Mouse (Mus musculus): ENCODE results near the gene Shc3. TPM values are rescaled to one million over a fixed set of nuclear protein-coding genes. Genes with fewer than 3 reads are reported as not detected.
A peak's percentile ranks its signal among the peaks of the same experiment; 100 is the strongest.

Gene Shc3
- total and polyA plus RNA-seq, 2 experiments from 2014 or later = 11.6 to 106 TPM

GRCm38 (mm10) chr13:51553343-51553742 lies 15.9 kb downstream of the Shc3 start:
- no peak for ATAC-seq
- no peak for TF ChIP-seq CTCF (IDR thresholded peaks at IDR 0.05; ENCODE audit: low read depth)
- no peak overlapping the region for H3K4me3 ChIP-seq (ENCODE audit: low read depth, low read length)
- WGBS = 81% methylated on average over 11 of the region's 11 CpGs
- H3K9me3 ChIP-seq (ENCODE audit: low read length) = no peaks in the 10 kb centered on the region
- H3K36me3 ChIP-seq (ENCODE audit: insufficient read depth) = no peaks in the 10 kb centered on the region
- H3K4me1 ChIP-seq (ENCODE audit: insufficient read depth) = no peaks in the 10 kb centered on the region
- H3K27me3 ChIP-seq (ENCODE audit: insufficient read depth, low read length) = no peaks in the 10 kb centered on the region
- no peak overlapping the region for H3K27ac ChIP-seq (ENCODE audit: low read depth, low read length)
- H3K9ac ChIP-seq = no peak overlapping the region
- no peak overlapping the region for H3K4me2 ChIP-seq (ENCODE audit: low read depth)
- no peak for DNase-seq

GRCm38 (mm10) chr13:51552233-51552632 lies 17.0 kb downstream of the Shc3 start:
- DNase-seq (no peak), ATAC-seq (no peak)
- Histone ChIP-seq H3K4me1 (ENCODE audit: insufficient read depth) (no peaks in the 10 kb centered on the region), H3K27ac (ENCODE audit: low read depth, low read length) (no peak overlapping the region), H3K36me3 (ENCODE audit: insufficient read depth) (no peaks in the 10 kb centered on the region), H3K9me3 (ENCODE audit: low read length) (no peaks in the 10 kb centered on the region), H3K4me3 (ENCODE audit: low read depth, low read length) (no peak overlapping the region), H3K4me2 (ENCODE audit: low read depth) (no peak overlapping the region), H3K27me3 (ENCODE audit: insufficient read depth, low read length) (no peaks in the 10 kb centered on the region), H3K9ac (no peak overlapping the region)
- WGBS = 21% methylated on average over 3 of the region's 3 CpGs
- TF ChIP-seq CTCF (IDR thresholded peaks at IDR 0.05; ENCODE audit: low read depth) = no peak

- Histone ChIP-seq H3K9me3 (ENCODE audit: low read length) (no peaks in the 10 kb centered on the region), H3K27ac (ENCODE audit: low read depth, low read length) (no peak overlapping the region), H3K4me3 (ENCODE audit: low read depth, low read length) (no peak overlapping the region), H3K9ac (no peak overlapping the region), H3K27me3 (ENCODE audit: insufficient read depth, low read length) (no peaks in the 10 kb centered on the region), H3K4me2 (ENCODE audit: low read depth) (no peak overlapping the region), H3K4me1 (ENCODE audit: insufficient read depth) (no peaks in the 10 kb centered on the region), H3K36me3 (ENCODE audit: insufficient read depth) (no peaks in the 10 kb centered on the region)
- 35% methylated on average over 3 of the region's 3 CpGs for WGBS
- ATAC-seq = no peak
- no peak for DNase-seq
- TF ChIP-seq CTCF (IDR thresholded peaks at IDR 0.05; ENCODE audit: low read depth) = no peak
These were observed 17.4 kb downstream of the Shc3 start for GRCm38 (mm10) chr13:51551824-51552223.

- ATAC-seq (no peak), DNase-seq (no peak)
- Histone ChIP-seq H3K36me3 (ENCODE audit: insufficient read depth) (no peaks in the 10 kb centered on the region), H3K27ac (ENCODE audit: low read depth, low read length) (no peak overlapping the region), H3K4me3 (ENCODE audit: low read depth, low read length) (no peak overlapping the region), H3K27me3 (ENCODE audit: insufficient read depth, low read length) (no peaks in the 10 kb centered on the region), H3K9ac (no peak overlapping the region), H3K4me2 (ENCODE audit: low read depth) (no peak overlapping the region), H3K4me1 (ENCODE audit: insufficient read depth) (no peaks in the 10 kb centered on the region), H3K9me3 (ENCODE audit: low read length) (no peaks in the 10 kb centered on the region)
- no peak for TF ChIP-seq CTCF (IDR thresholded peaks at IDR 0.05; ENCODE audit: low read depth)
- whole genome bisulfite sequencing = 94% methylated on average over 8 of the region's 8 CpGs
These were observed 29.4 kb downstream of the Shc3 start for GRCm38 (mm10) chr13:51539816-51540215.

- TF ChIP-seq CTCF (IDR thresholded peaks at IDR 0.05; ENCODE audit: low read depth) = no peak
- no peaks in the 10 kb centered on the region for H3K9me3 ChIP-seq (ENCODE audit: low read length)
- no peak for ATAC-seq
These were observed 33.9 kb downstream of the Shc3 start for GRCm38 (mm10) chr13:51535326-51535725.

GRCm38 (mm10) chr13:51526480-51526879 lies 42.7 kb downstream of the Shc3 start:
- no peak overlapping the region for H3K27ac ChIP-seq (ENCODE audit: low read depth, low read length)
- WGBS = 54% methylated on average over 7 of the region's 7 CpGs
- no peak for TF ChIP-seq CTCF (IDR thresholded peaks at IDR 0.05; ENCODE audit: low read depth)
- H3K9ac ChIP-seq = no peak overlapping the region
- no peaks in the 10 kb centered on the region for H3K36me3 ChIP-seq (ENCODE audit: insufficient read depth)
- no peaks in the 10 kb centered on the region for H3K9me3 ChIP-seq (ENCODE audit: low read length)
- H3K4me2 ChIP-seq (ENCODE audit: low read depth) = no peak overlapping the region
- DNase-seq = peak; percentile 15
- H3K4me1 ChIP-seq (ENCODE audit: insufficient read depth) = no peaks in the 10 kb centered on the region
- no peaks in the 10 kb centered on the region for H3K27me3 ChIP-seq (ENCODE audit: insufficient read depth, low read length)
- H3K4me3 ChIP-seq (ENCODE audit: low read depth, low read length) = no peak overlapping the region
- peak; percentile 36 for ATAC-seq

More at GRCm38 (mm10) chr13:51535326-51535725, 33.9 kb downstream of the Shc3 start:
- Histone ChIP-seq H3K27me3 (ENCODE audit: insufficient read depth, low read length) (no peaks in the 10 kb centered on the region), H3K27ac (ENCODE audit: low read depth, low read length) (no peak overlapping the region), H3K4me2 (ENCODE audit: low read depth) (no peak overlapping the region), H3K36me3 (ENCODE audit: insufficient read depth) (no peaks in the 10 kb centered on the region), H3K9ac (no peak overlapping the region), H3K4me1 (ENCODE audit: insufficient read depth) (no peaks in the 10 kb centered on the region), H3K4me3 (ENCODE audit: low read depth, low read length) (no peak overlapping the region)
- DNase-seq = no peak
- 90% methylated on average over 7 of the region's 7 CpGs for WGBS

- DNase-seq (no peak), ATAC-seq (no peak)
- Histone ChIP-seq H3K9ac (no peak overlapping the region), H3K27ac (ENCODE audit: low read depth, low read length) (no peak overlapping the region), H3K27me3 (ENCODE audit: insufficient read depth, low read length) (no peaks in the 10 kb centered on the region), H3K4me3 (ENCODE audit: low read depth, low read length) (no peak overlapping the region), H3K4me2 (ENCODE audit: low read depth) (no peak overlapping the region), H3K9me3 (ENCODE audit: low read length) (no peaks in the 10 kb centered on the region), H3K36me3 (ENCODE audit: insufficient read depth) (no peaks in the 10 kb centered on the region), H3K4me1 (ENCODE audit: insufficient read depth) (no peaks in the 10 kb centered on the region)
- 96% methylated on average over 4 of the region's 4 CpGs for WGBS
- no peak for TF ChIP-seq CTCF (IDR thresholded peaks at IDR 0.05; ENCODE audit: low read depth)
These were observed 44.9 kb downstream of the Shc3 start for GRCm38 (mm10) chr13:51524316-51524715.

- TF ChIP-seq CTCF (IDR thresholded peaks at IDR 0.05; ENCODE audit: low read depth) = no peak
These were observed 45.9 kb downstream of the Shc3 start for GRCm38 (mm10) chr13:51523311-51523710.

More at GRCm38 (mm10) chr13:51523311-51523710, 45.9 kb downstream of the Shc3 start:
- no peaks in the 10 kb centered on the region for H3K9me3 ChIP-seq (ENCODE audit: low read length)
- H3K36me3 ChIP-seq (ENCODE audit: insufficient read depth) = no peaks in the 10 kb centered on the region
- WGBS = 95% methylated on average over 10 of the region's 10 CpGs
- DNase-seq = no peak
- no peak overlapping the region for H3K27ac ChIP-seq (ENCODE audit: low read depth, low read length)
- no peak overlapping the region for H3K9ac ChIP-seq
- H3K4me1 ChIP-seq (ENCODE audit: insufficient read depth) = no peaks in the 10 kb centered on the region
- no peaks in the 10 kb centered on the region for H3K27me3 ChIP-seq (ENCODE audit: insufficient read depth, low read length)
- H3K4me2 ChIP-seq (ENCODE audit: low read depth) = no peak overlapping the region
- H3K4me3 ChIP-seq (ENCODE audit: low read depth, low read length) = no peak overlapping the region
- no peak for ATAC-seq
